Mouse (Mus musculus) bone marrow macrophage, adult 2 months (primary cell): ENCODE results near the gene Chrm5.

Experiments
- CTCF ChIP-seq: IDR thresholded peaks from 2 replicates; pipeline ENCODE4 v1.5.1; 2012; ENCODE audit warnings: low read depth, mild to moderate bottlenecking, low read length, moderate library complexity
- POLR2A ChIP-seq: IDR thresholded peaks from 2 replicates; pipeline ENCODE4 v1.6.1; 2012; ENCODE audit warnings: mild to moderate bottlenecking, low read depth, low read length, borderline replicate concordance

DNA sequence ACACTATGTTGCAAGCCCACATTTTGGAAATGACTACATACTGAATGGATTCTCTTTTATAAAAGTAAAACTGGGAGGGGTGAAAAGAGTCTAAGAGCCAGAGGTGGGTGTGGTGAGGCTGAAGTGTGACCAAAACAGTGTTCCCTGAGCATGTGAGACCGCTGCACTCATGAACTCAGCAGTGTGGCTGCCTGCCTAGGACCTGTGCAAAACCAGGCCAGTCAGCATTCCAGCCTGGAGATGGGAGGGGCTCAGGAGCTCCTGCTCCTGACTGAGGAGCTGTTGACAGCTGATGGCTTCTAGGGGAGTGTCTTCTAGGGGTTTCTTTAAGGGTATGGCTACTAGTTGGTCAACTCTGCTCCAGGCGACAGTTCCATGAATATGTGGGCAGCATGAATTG, 4.3 kb upstream of the Chrm5 start:
- TF ChIP-seq CTCF (no peak), POLR2A (no peak)
